Mouse (Mus musculus) layer of hippocampus, adult 9-10 months (tissue): ENCODE results near the gene Tcerg1l.

ENCODE experiments used
- DNase-seq: peaks from one replicate; pipeline ENCODE4 v3.0.0; 2022; ENCODE audit warnings: low spot score

Gene Tcerg1l

GRCm38 (mm10) chr7:138397485-138398181 lies at the start of gene Tcerg1l:
TSS of gene Tcerg1l (minus strand) at chr7:138397730.
- DNase-seq: no peak

- DNase-seq: no peak
These were observed 44.6 kb upstream of the Tcerg1l start for GRCm38 (mm10) chr7:138442096-138442495.

GRCm38 (mm10) chr7:138432541-138432940 lies 35.0 kb upstream of the Tcerg1l start:
- no peak for DNase-seq

GRCm38 (mm10) chr7:138431456-138431855 lies 33.9 kb upstream of the Tcerg1l start:
- DNase-seq: no peak

- DNase-seq: no peak
These were observed 32.4 kb upstream of the Tcerg1l start for GRCm38 (mm10) chr7:138429916-138430315.

- no peak for DNase-seq
These were observed 31.3 kb upstream of the Tcerg1l start for GRCm38 (mm10) chr7:138428826-138429225.

GRCm38 (mm10) chr7:138427441-138427840 lies 29.9 kb upstream of the Tcerg1l start:
- DNase-seq: no peak

- DNase-seq: no peak
These were observed 16.0 kb upstream of the Tcerg1l start for GRCm38 (mm10) chr7:138413496-138413895.

GRCm38 (mm10) chr7:138401641-138402040 lies 4.1 kb upstream of the Tcerg1l start:
- DNase-seq: no peak

- DNase-seq: no peak
These were observed 3.2 kb upstream of the Tcerg1l start for GRCm38 (mm10) chr7:138400506-138401272.

GRCm38 (mm10) chr7:138398182-138398793 lies 758 bp upstream of the Tcerg1l start:
- peak; percentile 32 for DNase-seq

- no peak for DNase-seq
These were observed 556 bp downstream of the Tcerg1l start for GRCm38 (mm10) chr7:138396863-138397484.

- no peak for DNase-seq
These were observed 1.2 kb downstream of the Tcerg1l start for GRCm38 (mm10) chr7:138396109-138396862.

- DNase-seq: no peak
These were observed 7.6 kb downstream of the Tcerg1l start for GRCm38 (mm10) chr7:138389941-138390340.

GRCm38 (mm10) chr7:138389071-138389470 lies 8.5 kb downstream of the Tcerg1l start:
- DNase-seq: no peak

- DNase-seq: no peak
These were observed 18.3 kb downstream of the Tcerg1l start for GRCm38 (mm10) chr7:138379221-138379620.

- no peak for DNase-seq
These were observed 19.0 kb downstream of the Tcerg1l start for GRCm38 (mm10) chr7:138378546-138378945.

- DNase-seq: no peak
These were observed 22.0 kb downstream of the Tcerg1l start for GRCm38 (mm10) chr7:138375573-138375972.

GRCm38 (mm10) chr7:138374376-138374775 lies 23.2 kb downstream of the Tcerg1l start:
- no peak for DNase-seq

- DNase-seq: no peak
These were observed 24.0 kb downstream of the Tcerg1l start for GRCm38 (mm10) chr7:138373530-138373929.

- no peak for DNase-seq
These were observed 30.0 kb downstream of the Tcerg1l start for GRCm38 (mm10) chr7:138367570-138367969.

- no peak for DNase-seq
These were observed 32.0 kb downstream of the Tcerg1l start for GRCm38 (mm10) chr7:138365519-138365918.
